Comparison of ENCODE assay signal across 8 mouse cellular contexts in genomic region chr11:98602090-98602690, GRCm38 (mm10). TPM values are rescaled to one million over a fixed set of nuclear protein-coding genes. Genes with fewer than 3 reads are reported as not detected.
DNase-seq lines count a peak whose midpoint lies in the region; ATAC-seq and TF ChIP-seq lines count a peak whose summit lies in the region.

No protein-coding gene starts in this region.

- H3K36me3 ChIP-seq in E14TG2a.4 (ENCODE audit: insufficient read depth, low read length) (no peaks in the 10 kb centered on the region), MEL (ENCODE audit: control insufficient read depth in 1 of 2, insufficient read depth in 2 of 2, low read length in 2 of 2) (0 out of 4 replicates have a peak, but pooled peaks cover 0 to 2% of the 10 kb centered on the region in 2 experiments)
- H3K36me3 ChIP-seq in liver, embryonic 15.5 days (replicated peaks) = no peaks in the 10 kb centered on the region

- no peak overlapping the region for H3K9ac ChIP-seq in MEL (ENCODE audit: control insufficient read depth, low read depth, low read length, poor library complexity, severe bottlenecking)
- no peak overlapping the region for H3K9ac ChIP-seq in liver, embryonic 15.5 days

- 3% methylated on average over 20 of the region's 20 CpGs for WGBS in liver, embryonic 15.5 days (ENCODE audit: insufficient replicate concordance)

- H3K9me3 ChIP-seq in E14TG2a.4 (ENCODE audit: low read length) (no peaks in the 10 kb centered on the region), MEL (replicated peaks; ENCODE audit: insufficient read depth, low read length) (no peaks in the 10 kb centered on the region)
- H3K9me3 ChIP-seq in liver, embryonic 15.5 days (replicated peaks) = no peaks in the 10 kb centered on the region

- no peak for TF ChIP-seq CTCF in E14TG2a.4 (conservative IDR thresholded peaks at IDR 0.05; ENCODE audit: low read length)
- no peak for TF ChIP-seq CTCF in MEL (IDR thresholded peaks at IDR 0.05 in 2 of 3, conservative IDR thresholded peaks at IDR 0.05 in 1 of 3; ENCODE audit: control insufficient read depth in 1 of 3, insufficient read depth in 1 of 3, low read depth in 2 of 3, low read length in 3 of 3, poor library complexity in 1 of 3, severe bottlenecking in 1 of 3)

- no peak for TF ChIP-seq POLR2A in MEL (IDR thresholded peaks at IDR 0.05; ENCODE audit: control insufficient read depth in 1 of 2, insufficient read depth in 1 of 2, low read depth in 1 of 2, low read length in 2 of 2, poor library complexity in 1 of 2)

- H3K4me2 ChIP-seq in liver, embryonic 15.5 days = peak overlapping the region; percentile 54

- TF ChIP-seq RAD21 in MEL (IDR thresholded peaks at IDR 0.05; ENCODE audit: low read depth, low read length) = no peak

- TF ChIP-seq EP300 in MEL (IDR thresholded peaks at IDR 0.05; ENCODE audit: low read depth in 1 of 2, low read length in 2 of 2) = no peak

- no peak overlapping the region for H3K27ac ChIP-seq in MEL (ENCODE audit: control insufficient read depth, low read depth, low read length)
- no peak overlapping the region for H3K27ac ChIP-seq in liver, embryonic 15.5 days (replicated peaks)

- H3K4me1 ChIP-seq in E14TG2a.4 (replicated peaks; ENCODE audit: low read depth, low read length) (peaks cover 30% of the 10 kb centered on the region), MEL (ENCODE audit: control insufficient read depth in 1 of 2, insufficient read depth in 2 of 2, low read length in 2 of 2) (peaks cover 2 to 5% of the 10 kb centered on the region in 2 experiments; a peak in 2 of 4 replicates)
- peaks cover 7% of the 10 kb centered on the region for H3K4me1 ChIP-seq in liver, embryonic 15.5 days (replicated peaks)

- DNase-seq in MEL (ENCODE audit: low read depth, low spot score) = peak; percentile 73
- peak; percentile 75 for DNase-seq in retina, adult 2 months (ENCODE audit: low read depth, low spot score)
- no peak for DNase-seq in left cerebral cortex, adult 8-10 months (ENCODE audit: low spot score in 2 of 2)
- DNase-seq in frontal cortex, postnatal 14 days (ENCODE audit: low spot score in 2 of 2) = no peak
- no peak for DNase-seq in adrenal gland, postnatal 4 days (ENCODE audit: low spot score in 2 of 2)

- H3K27me3 ChIP-seq in E14TG2a.4 (ENCODE audit: insufficient read depth, low read length) = peaks cover 48% of the 10 kb centered on the region
- H3K27me3 ChIP-seq in MEL (ENCODE audit: control insufficient read depth in 1 of 2, insufficient read depth in 2 of 2, low read length in 2 of 2) = peaks cover 8 to 9% of the 10 kb centered on the region in 2 experiments
- H3K27me3 ChIP-seq in liver, embryonic 15.5 days = peaks cover 82% of the 10 kb centered on the region

- peak; percentile 63 for ATAC-seq in granulocyte monocyte progenitor cell, adult 5-6 weeks (replicated peaks; ENCODE audit: poor library complexity, severe bottlenecking)
- peak; percentile 38; the same call in 1 of the 2 replicates for ATAC-seq in liver, embryonic 15.5 days (ENCODE audit: insufficient read depth)

- no peaks in the 10 kb centered on the region for H3K79me2 ChIP-seq in MEL (ENCODE audit: control insufficient read depth, insufficient read depth, low read length, poor library complexity)

- peak overlapping the region; percentile 76 for H3K4me3 ChIP-seq in E14TG2a.4 (replicated peaks; ENCODE audit: low read length)
- H3K4me3 ChIP-seq in MEL (ENCODE audit: control insufficient read depth in 1 of 2, insufficient read depth in 1 of 2, low read depth in 2 of 2, low read length in 2 of 2) = peak overlapping the region; percentile 30 to 40; a peak in 3 of 4 replicates
- H3K4me3 ChIP-seq in liver, embryonic 15.5 days (replicated peaks) = peak overlapping the region; percentile 31

TF ChIP-seq in MEL, 35 proteins besides CTCF, POLR2A, EP300 and RAD21:
- no peak for TF ChIP-seq TAL1 (IDR thresholded peaks at IDR 0.05; ENCODE audit: low read length)
- TF ChIP-seq MEF2A (IDR thresholded peaks at IDR 0.05; ENCODE audit: extremely low read depth, insufficient replicate concordance, low read depth, low read length, poor library complexity, severe bottlenecking) = no peak
- TF ChIP-seq TBP (IDR thresholded peaks at IDR 0.05; ENCODE audit: low read depth, low read length) = no peak
- TF ChIP-seq RCOR1 (IDR thresholded peaks at IDR 0.05; ENCODE audit: low read depth, low read length) = no peak
- no peak for TF ChIP-seq MYC (IDR thresholded peaks at IDR 0.05; ENCODE audit: low read depth, low read length)
- no peak for TF ChIP-seq MXI1 (IDR thresholded peaks at IDR 0.05; ENCODE audit: low read depth, low read length)
- TF ChIP-seq KAT2A (conservative IDR thresholded peaks at IDR 0.05; ENCODE audit: low read depth, low read length) = no peak
- TF ChIP-seq E2F4 (IDR thresholded peaks at IDR 0.05; ENCODE audit: borderline replicate concordance, low read depth, low read length) = no peak
- TF ChIP-seq MAZ (IDR thresholded peaks at IDR 0.05; ENCODE audit: low read depth, low read length) = no peak
- no peak for TF ChIP-seq SIN3A (IDR thresholded peaks at IDR 0.05; ENCODE audit: low read length)
- no peak for TF ChIP-seq HCFC1 (IDR thresholded peaks at IDR 0.05; ENCODE audit: low read depth, low read length)
- TF ChIP-seq SMC3 (IDR thresholded peaks at IDR 0.05; ENCODE audit: low read depth, low read length) = no peak
- TF ChIP-seq CHD1 (IDR thresholded peaks at IDR 0.05; ENCODE audit: low read depth, low read length) = no peak
- TF ChIP-seq POLR2AphosphoS2 (IDR thresholded peaks at IDR 0.05; ENCODE audit: low read length) = no peak

RNA-seq across cellular contexts. Expression of gene Lrrc3c, which starts 4.1 kb away (rescaled TPM):
- total RNA-seq in MEL (2012; rRNA removed) = not detected in 2 replicates
- not detected for polyA plus RNA-seq in MEL (2012; ENCODE audit: insufficient read depth in 1 of 2, insufficient read length in 2 of 2, low read depth in 1 of 2, low replicate concordance in 2 of 2, missing spikeins in 1 of 2)
- total RNA-seq in granulocyte monocyte progenitor cell, adult 5-6 weeks (2014; fragmentation: Nextera tagmentation) = not detected in 2 replicates
- not detected in 2 replicates for total RNA-seq in granulocyte monocyte progenitor cell, adult 5-6 weeks (2017)
- not detected in 2 replicates for polyA plus RNA-seq in liver, embryonic 15.5 days (2015; fragmentation: Nextera tagmentation; extraction: Ambion mirVana)
- not detected for total RNA-seq in left cerebral cortex, adult 8-10 months (2022)
- total RNA-seq in adrenal gland, postnatal 4 days (2021) = not detected

RNA-seq across cellular contexts. Expression of gene Ormdl3, which starts 15.0 kb away (rescaled TPM):
- 60.3 and 93.7 TPM in 2 replicates for total RNA-seq in MEL (2012; rRNA removed)
- 10 to 100 TPM in 1 of 2 experiments, not detected in 1; 52.7 TPM for polyA plus RNA-seq in MEL (2012; ENCODE audit: insufficient read depth in 1 of 2, insufficient read length in 2 of 2, low read depth in 1 of 2, low replicate concordance in 2 of 2, missing spikeins in 1 of 2)
- total RNA-seq in granulocyte monocyte progenitor cell, adult 5-6 weeks (2014; fragmentation: Nextera tagmentation) = 5.9 and 7.3 TPM in 2 replicates
- total RNA-seq in granulocyte monocyte progenitor cell, adult 5-6 weeks (2017) = 7.7 and 8.6 TPM in 2 replicates
- polyA plus RNA-seq in liver, embryonic 15.5 days (2015; fragmentation: Nextera tagmentation; extraction: Ambion mirVana) = 40.6 and 45.4 TPM in 2 replicates
- 10 to 100 TPM; 43.6 to 47.0 (median 45.1) TPM for total RNA-seq in left cerebral cortex, adult 8-10 months (2022)
- total RNA-seq in adrenal gland, postnatal 4 days (2021) = 10 to 100 TPM; 74.7 to 84.1 TPM

RNA-seq across cellular contexts. Expression of gene Gm12355, which starts 23.3 kb away (rescaled TPM):
- 2.1 and 3.4 TPM in 2 replicates for total RNA-seq in MEL (2012; rRNA removed)
- polyA plus RNA-seq in MEL (2012; ENCODE audit: insufficient read depth in 1 of 2, insufficient read length in 2 of 2, low read depth in 1 of 2, low replicate concordance in 2 of 2, missing spikeins in 1 of 2) = under 1 TPM in 1 of 2 experiments, not detected in 1; 0.58 TPM
- 1.6 and 1.8 TPM in 2 replicates for total RNA-seq in granulocyte monocyte progenitor cell, adult 5-6 weeks (2014; fragmentation: Nextera tagmentation)
- total RNA-seq in granulocyte monocyte progenitor cell, adult 5-6 weeks (2017) = 4.8 and 9.5 TPM in 2 replicates
- 0.38 and 0.44 TPM in 2 replicates for polyA plus RNA-seq in liver, embryonic 15.5 days (2015; fragmentation: Nextera tagmentation; extraction: Ambion mirVana)
- 10 to 100 TPM; 11.8 to 14.5 (median 13.1) TPM for total RNA-seq in left cerebral cortex, adult 8-10 months (2022)
- total RNA-seq in adrenal gland, postnatal 4 days (2021) = 10 to 100 TPM; 23.3 to 26.6 TPM

RNA-seq across cellular contexts. Expression of gene Gsdma3, which starts 24.0 kb away (rescaled TPM):
- total RNA-seq in MEL (2012; rRNA removed) = not detected in 2 replicates
- polyA plus RNA-seq in MEL (2012; ENCODE audit: insufficient read depth in 1 of 2, insufficient read length in 2 of 2, low read depth in 1 of 2, low replicate concordance in 2 of 2, missing spikeins in 1 of 2) = not detected
- total RNA-seq in granulocyte monocyte progenitor cell, adult 5-6 weeks (2014; fragmentation: Nextera tagmentation) = not detected in 2 replicates
- not detected in 2 replicates for total RNA-seq in granulocyte monocyte progenitor cell, adult 5-6 weeks (2017)
- polyA plus RNA-seq in liver, embryonic 15.5 days (2015; fragmentation: Nextera tagmentation; extraction: Ambion mirVana) = not detected in 2 replicates
- total RNA-seq in left cerebral cortex, adult 8-10 months (2022) = under 1 TPM in 2 of 4 experiments, not detected in 2; 0.23 TPM
- 10 to 100 TPM; 12.0 to 14.5 TPM for total RNA-seq in adrenal gland, postnatal 4 days (2021)

RNA-seq across cellular contexts. Expression of gene Gsdma2, which starts 44.4 kb away (rescaled TPM):
- not detected in 2 replicates for total RNA-seq in MEL (2012; rRNA removed)
- not detected for polyA plus RNA-seq in MEL (2012; ENCODE audit: insufficient read depth in 1 of 2, insufficient read length in 2 of 2, low read depth in 1 of 2, low replicate concordance in 2 of 2, missing spikeins in 1 of 2)
- not detected in 2 replicates for total RNA-seq in granulocyte monocyte progenitor cell, adult 5-6 weeks (2014; fragmentation: Nextera tagmentation)
- not detected in 2 replicates for total RNA-seq in granulocyte monocyte progenitor cell, adult 5-6 weeks (2017)
- polyA plus RNA-seq in liver, embryonic 15.5 days (2015; fragmentation: Nextera tagmentation; extraction: Ambion mirVana) = not detected in 2 replicates
- total RNA-seq in left cerebral cortex, adult 8-10 months (2022) = not detected
- total RNA-seq in adrenal gland, postnatal 4 days (2021) = under 1 TPM; 0.25 to 0.48 TPM

Comparison
In these comparisons a context has a peak if more than half of its experiments do, and no peak if none do; other contexts are left out.
1. DNase-seq: peak in MEL (single experiment) and retina, adult 2 months (single experiment); none in left cerebral cortex, adult 8-10 months (0 of 2), frontal cortex, postnatal 14 days (0 of 2) and adrenal gland, postnatal 4 days (0 of 2).
2. Peak in every context shown above with its lines, with median percentiles within 50 percentile points of each other: H3K4me3 ChIP-seq.